Mouse (Mus musculus): ENCODE measurements around the gene Clptm1.

Gene Clptm1

DNA sequence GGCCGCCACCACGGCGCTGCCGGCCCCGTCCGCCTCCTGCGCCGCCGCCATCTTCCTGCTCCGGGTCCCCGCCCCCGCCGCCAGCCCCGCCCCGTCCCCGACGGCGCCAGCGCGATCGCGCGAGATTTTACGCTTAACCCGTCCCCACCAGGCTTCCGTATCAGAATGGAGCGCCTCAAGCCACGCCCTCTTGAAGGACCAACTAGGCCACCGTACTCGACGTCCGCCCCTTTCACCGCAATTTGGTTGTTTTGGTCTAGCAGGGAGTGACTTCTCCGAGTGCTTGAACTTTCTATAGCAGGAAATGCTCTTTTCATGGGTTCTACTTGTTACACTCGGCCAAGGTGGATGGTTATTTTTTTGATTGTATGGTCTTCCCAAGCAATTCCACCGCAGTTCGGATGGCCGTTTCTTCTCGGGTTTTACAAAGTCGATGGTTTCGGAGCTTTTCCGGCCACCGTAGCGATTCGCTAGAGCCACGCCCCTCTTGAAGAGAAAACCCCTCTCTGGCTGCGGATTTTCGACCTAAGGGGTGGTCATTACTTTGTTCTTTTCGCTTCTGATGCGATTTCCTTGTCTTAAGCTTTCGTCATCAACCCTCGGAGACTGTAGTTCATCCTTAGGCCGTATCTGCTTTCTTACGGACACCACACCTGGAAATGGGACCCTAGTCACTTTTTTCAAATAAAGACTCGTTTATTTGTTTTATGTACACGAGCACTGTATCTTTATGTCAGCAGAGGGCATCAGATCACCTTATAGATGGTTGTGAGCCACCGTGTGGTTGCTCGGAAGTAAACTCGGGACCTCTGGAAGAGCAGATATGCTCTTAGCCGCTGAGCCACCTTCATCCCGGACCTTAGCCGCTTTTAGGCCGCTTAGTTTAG lies at the start of gene Clptm1:
TSS of gene Clptm1 (minus strand) at position 79 of the 887 bp plus-strand sequence.
- DNase-seq (ENCODE audit: inconsistent age in 2 of 2, low spot score in 1 of 2) = peak; percentile 97 to 99

DNA sequence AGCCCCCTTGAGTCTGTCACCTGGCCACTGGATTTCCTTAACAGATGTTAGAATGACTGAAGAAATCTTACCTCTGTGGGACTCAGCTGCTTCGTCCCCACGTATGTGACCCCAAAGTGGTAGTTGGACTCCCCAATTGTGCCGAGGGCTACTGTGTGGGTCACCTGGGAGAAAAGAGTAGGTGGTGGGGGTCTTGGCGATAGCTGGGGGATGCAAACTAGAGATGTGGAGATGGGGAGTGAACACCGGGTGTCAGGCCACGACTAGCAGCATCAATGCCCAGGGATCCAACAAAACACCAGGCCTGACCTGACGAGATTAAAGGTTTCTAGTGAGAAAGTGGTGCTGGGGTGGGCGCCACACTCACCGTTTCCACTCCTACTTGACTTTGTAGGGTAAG lies 48.8 kb upstream of the Clptm1 start:
- DNase-seq (ENCODE audit: inconsistent age in 2 of 2, low spot score in 1 of 2) = peak in 1 of 2 experiments; percentile 46

DNA sequence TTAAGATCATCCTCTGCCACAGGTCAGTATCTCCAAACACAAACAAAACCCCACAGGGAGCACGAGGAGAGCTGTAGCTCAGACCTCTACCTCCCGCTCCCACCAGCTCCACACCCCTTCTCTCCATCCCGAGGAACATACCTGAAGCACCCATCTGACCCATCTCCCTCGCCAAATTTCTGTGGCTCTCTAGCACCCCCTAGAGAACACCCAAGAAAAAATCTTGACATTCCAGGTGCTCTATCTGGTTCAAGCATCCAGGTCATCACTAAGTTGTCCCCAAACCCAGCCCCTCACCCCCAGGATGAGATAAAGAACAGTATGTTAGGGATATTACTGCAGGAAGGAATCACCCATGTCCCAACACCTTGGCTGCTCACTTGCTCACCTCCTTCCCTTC lies 48.4 kb upstream of the Clptm1 start:
- DNase-seq (ENCODE audit: inconsistent age in 2 of 2, low spot score in 1 of 2) = peak in 1 of 2 experiments; percentile 76

DNA sequence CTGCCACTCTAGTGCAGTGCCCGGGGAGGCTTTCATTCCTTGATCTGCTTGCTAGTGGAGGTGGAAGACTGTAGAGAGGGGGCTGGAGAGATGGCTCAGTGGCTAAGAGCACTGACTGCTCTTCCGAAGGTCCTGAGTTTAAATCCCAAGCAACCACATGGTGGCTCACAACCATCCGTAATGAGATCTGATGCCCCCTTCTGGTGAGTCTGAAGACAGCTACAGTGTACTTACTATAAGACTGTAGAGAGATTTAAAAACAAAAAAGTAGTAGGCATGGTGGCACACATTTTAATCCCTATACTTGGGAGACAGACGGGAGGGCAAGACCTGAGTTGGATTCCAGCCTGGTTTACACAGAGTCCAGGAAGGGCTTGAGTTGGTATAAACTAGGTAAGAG lies 47.6 kb upstream of the Clptm1 start:
- DNase-seq (ENCODE audit: inconsistent age in 2 of 2, low spot score in 1 of 2) = peak in 1 of 2 experiments; percentile 55

DNA sequence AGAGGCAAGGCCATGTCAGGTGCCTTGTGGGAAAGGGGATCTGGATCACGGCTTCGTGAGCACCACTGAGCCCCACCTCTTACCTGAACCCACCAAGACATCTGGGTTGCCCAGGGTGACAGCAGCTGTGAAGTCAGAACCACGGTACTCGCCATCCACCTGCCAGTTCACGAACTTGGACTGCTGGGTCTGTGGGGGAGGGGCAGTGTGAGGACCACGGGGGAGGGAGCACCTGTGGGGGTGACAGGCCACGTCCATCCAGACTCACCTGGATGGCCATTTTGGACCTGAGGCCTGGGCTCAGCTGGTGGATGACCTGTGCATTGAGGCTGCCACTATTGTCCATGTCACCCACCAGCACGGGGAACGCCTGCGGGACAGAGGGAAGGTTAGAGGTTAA lies 45.8 kb upstream of the Clptm1 start:
- no peak for DNase-seq (ENCODE audit: inconsistent age in 2 of 2, low spot score in 1 of 2)

DNA sequence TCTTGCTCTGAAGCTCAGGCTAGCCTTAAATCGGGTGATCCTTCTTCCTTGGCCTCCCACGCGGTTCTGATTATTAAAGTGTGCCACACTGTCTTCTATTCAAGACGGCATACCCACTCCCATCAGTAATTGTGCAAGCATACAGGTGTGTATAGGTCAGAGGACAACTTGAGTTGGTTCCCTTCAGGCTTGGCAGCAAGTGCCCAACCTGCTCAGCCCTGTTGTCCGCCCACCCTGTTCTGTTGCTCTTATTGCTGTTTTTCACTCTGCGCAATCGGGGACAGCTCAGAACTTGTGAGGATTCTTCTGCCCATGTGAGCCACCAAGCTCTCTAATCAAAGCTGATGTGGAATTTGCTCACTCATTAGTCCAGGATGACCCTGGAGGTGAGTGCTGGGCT lies 40.4 kb upstream of the Clptm1 start:
- no peak for DNase-seq (ENCODE audit: inconsistent age in 2 of 2, low spot score in 1 of 2)

DNA sequence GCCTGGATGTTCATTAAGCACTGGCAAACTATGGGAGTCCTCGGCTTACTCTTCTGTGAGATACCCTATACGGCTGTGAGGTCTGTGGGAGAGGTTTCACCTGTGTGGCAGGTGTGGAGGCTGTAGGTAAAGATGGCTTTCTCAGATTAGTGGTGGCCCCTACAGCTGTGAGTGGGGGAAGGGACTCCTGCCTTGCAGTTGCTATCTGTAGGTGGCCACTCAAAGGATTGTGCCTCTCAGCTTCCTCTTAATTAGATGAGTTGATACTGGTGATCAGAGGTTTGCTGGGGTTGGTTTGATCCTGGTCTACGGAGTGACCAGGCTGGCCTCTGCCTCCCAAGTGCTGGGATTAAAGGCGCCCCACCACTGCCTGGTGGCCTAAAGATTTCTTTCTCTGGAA lies 39.6 kb upstream of the Clptm1 start:
- DNase-seq (ENCODE audit: inconsistent age in 2 of 2, low spot score in 1 of 2) = no peak

DNA sequence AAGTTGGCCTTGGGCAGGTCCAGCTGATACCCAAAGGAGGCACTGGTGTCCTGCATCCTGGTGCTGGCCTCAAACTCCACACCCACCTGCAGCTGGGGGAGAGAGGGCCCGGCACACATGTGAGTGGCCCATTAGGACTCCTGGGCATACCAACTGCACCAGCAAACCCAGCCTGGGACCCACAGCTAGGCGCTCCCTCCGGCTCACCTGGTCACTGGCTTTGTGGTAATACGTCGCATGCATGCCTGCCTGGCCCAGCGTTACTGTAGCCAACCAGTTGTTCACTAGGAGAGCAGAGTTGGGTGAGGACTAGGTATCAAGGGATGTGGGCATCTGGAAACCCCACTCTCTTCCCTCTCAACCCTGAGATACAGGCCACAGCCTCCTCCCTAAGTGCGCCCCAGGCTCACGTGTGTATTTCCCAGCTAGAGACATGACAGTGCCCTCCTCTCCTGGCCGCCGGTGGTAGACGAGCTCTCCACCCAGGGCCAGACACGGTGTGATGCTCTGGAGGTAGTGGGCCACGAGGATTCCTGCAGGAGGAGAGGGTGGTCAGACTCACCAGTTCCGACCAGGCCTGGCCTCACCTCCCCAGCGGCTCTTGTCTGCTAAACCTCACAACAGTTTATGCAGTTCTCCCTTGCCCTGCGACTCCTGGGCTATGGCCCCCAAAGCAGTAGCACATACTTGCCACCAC lies 38.2 kb upstream of the Clptm1 start:
- DNase-seq (ENCODE audit: inconsistent age in 2 of 2, low spot score in 1 of 2) = no peak

DNA sequence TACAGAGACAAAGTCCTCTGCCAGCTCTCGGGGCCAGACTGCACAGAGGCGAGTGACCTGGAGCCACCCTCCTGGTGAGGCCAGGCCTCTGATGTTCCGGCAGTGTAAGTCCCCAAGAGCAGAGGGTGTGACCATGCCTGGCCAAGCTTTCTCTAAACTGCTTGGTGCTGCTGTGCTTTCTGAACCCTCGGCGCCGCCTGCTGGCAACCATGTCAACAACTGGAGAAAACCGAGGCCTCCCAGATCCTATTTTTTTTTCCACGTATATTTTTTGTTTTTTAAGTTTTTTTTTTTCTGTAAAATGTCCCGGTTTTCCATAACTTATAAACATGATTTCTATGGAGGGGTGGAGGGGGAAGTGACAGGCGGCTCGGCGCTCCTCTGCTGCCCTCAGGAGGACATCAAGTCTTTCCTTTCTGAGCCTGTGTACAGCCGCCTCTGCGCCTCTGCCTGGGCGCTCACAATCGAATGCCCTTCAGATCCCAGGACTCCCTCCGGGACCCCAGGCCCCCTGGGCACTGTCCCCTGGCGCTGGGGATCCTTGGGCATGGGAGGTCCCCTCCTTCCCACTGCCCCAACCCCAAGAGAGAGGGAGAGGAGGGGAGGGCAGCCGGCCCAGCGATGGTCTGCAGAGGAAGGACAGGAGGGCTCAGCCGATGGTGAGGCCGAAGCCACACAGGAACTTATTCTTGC lies 36.4 kb upstream of the Clptm1 start:
- peak; percentile 78 to 88 for DNase-seq (ENCODE audit: inconsistent age in 2 of 2, low spot score in 1 of 2)

DNA sequence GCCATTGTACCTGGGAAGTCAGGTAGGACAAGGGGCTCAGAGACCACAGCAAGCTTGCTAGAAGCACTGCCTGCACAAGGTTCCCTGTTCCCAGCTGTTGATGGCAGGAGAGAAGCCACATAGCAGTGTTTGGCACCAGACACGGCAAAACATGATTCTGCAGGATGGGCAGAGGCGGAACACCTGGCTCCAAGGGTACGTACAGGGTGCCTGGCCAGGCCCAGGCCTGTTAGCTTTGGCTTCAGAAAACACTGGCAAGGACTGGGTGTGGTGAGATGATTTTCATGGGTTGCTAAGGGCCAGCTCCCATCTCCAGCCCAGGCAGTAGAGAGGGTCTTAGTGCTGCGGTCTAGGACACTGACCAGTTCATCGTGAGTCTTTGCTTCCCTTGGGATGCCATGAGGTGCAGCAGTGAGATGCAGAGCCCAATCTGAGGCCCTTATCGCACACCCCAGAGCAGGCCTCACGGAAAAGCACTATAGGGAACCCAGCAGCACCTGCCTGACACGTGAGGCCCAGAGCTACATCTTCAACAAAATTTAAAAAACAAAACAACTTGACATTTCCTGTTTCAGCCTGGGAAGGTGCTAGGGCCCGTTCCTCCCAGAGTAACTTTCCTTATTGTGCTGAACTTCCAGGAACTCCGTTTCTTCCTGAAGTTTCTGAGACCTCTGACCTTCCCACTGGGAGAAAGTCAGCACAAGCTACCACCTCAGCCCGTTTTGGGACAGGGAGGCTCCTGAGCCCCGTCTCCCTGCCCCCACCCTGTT lies 35.7 kb upstream of the Clptm1 start:
- peak in 1 of 2 experiments; percentile 45 for DNase-seq (ENCODE audit: inconsistent age in 2 of 2, low spot score in 1 of 2)

DNA sequence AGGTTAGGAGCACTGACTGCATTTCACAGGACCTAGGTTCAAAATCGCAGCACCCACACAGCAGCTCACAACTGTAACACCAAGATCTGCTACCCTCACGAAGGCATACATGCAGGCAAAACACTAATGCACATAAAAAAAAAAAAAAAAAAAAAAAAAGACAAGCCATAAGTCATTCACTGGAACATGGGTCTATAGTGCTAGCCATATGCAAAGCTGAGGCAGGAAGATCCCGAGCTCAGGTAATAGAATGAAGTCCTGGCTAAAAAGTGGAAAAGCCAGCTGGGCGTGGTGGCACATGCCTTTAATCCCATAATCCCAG lies 35.0 kb upstream of the Clptm1 start:
- no peak for DNase-seq (ENCODE audit: inconsistent age in 2 of 2, low spot score in 1 of 2)

DNA sequence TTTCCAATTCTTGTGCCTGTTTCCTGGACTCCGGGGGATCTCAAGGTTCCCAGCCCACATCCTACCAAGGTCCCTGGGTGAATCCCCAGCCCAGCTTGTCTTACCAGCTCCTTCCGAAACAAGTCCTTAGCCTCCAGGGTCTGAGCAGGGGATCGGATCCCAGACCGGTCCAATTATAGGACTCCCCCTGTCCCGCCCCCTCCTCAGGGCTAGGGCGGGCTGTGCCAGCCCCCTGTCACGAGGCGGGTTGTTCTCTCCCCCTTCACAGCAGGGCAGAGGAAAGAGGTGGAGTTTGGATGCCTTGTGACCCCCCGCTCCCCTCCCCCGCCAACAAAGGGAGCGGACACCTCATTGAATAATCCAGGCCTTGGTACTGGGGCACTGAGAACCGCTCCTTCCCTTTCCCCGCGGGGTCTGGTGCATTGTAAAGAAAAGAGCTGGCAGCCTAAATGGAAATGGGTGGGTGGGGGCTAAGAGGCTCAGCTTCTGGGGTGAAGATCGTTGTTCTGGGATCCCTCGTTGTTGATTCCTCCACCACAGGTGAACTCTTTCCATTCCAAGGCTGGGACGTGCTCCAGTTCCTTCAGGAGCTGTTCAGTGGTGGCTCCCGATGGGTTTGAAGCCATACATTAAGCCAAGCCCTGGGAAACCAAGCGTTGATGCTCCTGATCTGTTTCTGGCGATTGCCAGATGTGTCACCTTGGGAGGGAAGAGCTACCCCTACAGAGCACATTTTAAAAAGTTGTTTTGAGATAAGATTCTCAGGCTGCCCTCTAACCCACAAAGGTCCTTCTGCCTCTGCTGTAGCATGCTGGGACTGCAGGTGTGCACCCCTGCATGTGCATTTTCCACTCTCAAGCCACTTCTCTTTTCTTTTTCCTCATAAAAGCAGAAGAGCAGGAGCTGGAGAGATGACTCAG lies 34.3 kb upstream of the Clptm1 start, which contains the start of gene Apoe:
TSS of gene Apoe (minus strand) at position 282 of the 920 bp plus-strand sequence.
- DNase-seq (ENCODE audit: inconsistent age in 2 of 2, low spot score in 1 of 2) = peak; percentile 73 to 84

DNA sequence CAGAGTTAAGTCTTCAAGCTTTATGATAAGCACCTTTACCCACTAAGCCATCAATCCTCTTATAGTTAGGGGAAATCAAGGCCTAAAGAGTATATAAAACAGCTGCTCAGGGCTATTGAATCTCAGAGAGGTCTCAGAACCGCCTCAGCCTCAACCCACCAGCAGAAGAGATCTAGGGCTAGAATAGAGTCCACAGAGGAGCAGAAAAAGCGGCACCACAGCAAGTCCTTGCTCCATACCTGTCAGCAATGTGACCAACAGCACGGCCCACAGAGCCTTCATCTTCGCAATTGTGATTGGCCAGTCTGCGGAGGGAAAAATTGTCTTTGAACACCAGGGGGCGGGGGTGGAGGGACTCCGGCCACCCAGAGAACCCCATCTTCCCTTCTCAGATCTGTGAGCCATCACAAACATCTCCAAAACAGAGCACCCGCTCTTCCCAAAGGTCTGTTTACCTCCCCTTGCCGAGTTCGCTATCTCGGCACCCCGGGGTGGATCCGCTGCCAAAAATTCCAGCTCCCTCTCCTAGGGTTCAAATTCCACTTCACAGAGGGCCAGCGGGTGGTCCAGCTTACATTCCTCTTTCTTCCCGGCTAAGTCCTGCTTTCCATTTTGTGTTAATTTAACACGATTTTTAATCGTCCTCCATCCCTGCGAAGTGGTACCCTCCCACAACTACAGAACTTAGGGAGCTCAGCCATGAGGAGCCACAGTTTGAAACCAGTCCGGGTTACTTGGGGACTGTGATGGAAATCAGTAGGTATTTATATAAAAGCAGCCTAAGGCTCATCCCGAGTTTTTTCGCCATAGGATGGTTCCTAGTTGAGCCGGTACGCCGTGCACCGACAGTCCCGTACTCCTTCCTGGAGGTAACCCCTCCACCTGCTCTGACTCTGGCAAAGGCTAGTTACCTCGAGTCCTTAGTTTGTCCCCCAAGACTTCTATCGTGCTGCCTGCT lies 33.4 kb upstream of the Clptm1 start:
- peak in 1 of 2 experiments; percentile 69 for DNase-seq (ENCODE audit: inconsistent age in 2 of 2, low spot score in 1 of 2)

DNA sequence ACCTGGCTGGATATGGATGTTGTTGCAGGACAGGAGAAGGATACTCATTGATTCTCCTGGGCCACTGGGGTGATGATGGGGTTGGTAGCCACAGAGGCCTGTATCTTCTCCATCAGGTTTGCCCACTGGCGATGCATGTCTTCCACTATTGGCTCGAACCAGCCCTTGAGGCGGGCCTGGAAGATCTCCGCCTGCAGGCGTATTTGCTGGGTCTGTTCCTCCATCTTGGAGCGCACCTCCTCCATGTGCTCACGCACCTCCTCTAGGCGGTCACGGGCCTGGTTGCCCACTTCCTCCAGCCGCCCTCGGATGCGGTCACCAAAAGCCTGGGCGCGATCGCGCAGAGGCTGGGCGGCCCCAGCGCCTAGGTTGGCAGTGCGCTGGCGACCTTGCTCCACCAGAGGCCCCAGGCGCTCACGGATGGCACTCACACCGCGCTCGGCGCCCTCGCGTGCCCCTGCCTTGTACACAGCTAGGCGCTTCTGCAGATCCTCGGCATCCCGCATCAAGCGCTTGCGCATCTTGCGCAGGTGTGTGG lies 31.6 kb upstream of the Clptm1 start:
- no peak for DNase-seq (ENCODE audit: inconsistent age in 2 of 2, low spot score in 1 of 2)

DNA sequence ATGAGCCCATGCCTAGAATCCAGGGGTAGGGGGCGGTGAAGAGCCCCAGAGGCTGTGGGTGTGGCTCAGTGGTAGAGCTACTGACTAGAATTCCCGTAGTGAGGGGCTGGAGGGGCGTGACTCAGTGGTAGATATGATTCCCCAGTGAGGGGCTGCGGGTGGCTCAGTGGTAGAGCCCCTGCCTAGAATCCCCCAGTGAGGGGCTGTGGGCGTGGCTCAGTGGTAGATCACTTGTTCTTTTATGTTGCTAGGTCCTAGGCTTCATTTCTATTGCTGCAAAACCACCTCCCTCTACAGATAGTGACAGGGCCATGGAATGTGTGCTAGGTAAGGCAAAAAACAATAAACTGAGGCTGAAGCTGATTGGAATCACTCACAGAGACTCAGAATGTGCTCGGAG lies 31.0 kb upstream of the Clptm1 start:
- DNase-seq (ENCODE audit: inconsistent age in 2 of 2, low spot score in 1 of 2) = no peak

DNA sequence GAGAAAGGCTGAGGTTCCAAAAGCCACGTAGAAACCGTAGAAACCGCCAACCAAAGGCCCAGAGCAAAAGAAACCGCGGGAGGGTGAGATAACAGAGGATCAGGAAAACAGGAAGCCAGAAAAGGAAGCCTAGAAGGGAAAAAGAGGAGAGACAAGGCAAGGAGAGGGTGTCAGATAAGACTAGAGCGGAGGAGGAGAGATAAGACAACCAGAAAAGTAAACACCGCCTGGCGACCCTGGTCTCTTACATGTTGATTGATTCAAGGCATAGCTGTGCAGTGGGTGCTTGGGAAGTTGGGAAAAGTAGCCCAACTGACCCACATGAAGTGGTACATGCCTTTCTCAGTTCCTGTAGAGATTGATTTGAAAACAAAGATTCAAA lies 30.4 kb upstream of the Clptm1 start:
- DNase-seq (ENCODE audit: inconsistent age in 2 of 2, low spot score in 1 of 2) = peak in 1 of 2 experiments; percentile 32

DNA sequence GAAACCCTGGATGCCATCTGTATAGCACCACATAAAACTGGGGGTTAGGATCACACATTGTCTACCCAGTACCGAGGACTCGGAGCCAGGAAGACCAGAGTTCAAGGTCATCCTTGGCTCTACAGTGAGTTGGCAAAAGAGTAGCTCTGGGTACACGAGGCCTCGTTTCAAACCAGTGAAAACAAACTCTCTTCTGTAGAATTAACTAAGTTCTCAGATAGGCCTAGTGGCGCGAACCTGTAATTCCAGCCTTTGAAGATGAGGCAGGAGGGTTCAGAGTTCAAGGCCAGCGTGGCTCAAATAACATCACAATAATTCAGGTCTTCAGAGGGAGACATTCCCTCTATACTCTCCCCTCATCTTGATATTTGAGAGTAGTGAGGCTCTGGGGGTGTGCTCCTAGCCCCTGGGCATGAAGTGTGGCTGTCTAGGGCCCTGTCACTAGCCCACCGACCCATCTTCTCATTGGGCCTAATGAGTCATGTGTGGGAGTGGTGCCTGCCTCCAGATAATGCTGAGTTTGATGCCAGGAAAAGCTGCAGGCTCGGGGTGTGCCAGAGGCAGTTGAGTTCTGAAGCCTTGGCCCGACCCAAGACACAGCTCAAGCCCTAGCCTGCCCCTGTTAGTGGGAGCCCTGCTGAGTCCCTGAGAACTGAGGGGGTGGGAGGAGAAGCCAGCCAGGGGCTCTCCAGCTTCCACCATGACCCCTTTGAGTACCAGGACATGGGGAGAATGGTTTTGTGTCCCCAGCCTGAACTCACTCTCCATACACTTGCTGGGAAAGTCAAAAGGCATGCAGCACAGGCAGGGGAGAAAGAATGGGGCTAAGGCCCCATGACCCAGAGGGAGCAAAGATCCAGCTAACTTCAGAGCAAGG lies 29.7 kb upstream of the Clptm1 start:
- peak in 1 of 2 experiments; percentile 65 for DNase-seq (ENCODE audit: inconsistent age in 2 of 2, low spot score in 1 of 2)

DNA sequence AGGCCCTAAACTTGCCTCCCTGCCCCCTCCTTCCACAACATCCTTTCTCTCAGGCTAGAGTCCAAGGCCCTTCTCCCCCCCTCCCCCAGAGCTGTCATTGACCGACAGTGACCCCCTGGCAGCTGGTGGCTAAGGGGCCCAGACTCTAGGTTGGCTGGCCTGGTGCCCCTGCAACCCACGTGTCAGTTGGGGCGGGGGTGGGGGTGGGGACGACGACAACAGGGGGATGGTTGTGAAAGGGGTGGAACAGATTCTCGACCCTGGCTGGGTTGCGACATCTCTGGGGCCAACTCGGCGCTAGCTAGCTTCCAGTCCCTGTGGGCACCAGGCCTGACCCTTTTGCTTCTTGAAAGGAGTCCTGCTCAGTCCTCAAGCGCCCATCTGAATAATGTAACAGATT lies 28.6 kb upstream of the Clptm1 start:
- peak; percentile 56 to 86 for DNase-seq (ENCODE audit: inconsistent age in 2 of 2, low spot score in 1 of 2)

Measured in adrenal gland, adult (tissue).